Comparison of ENCODE assay signal across 8 mouse cellular contexts in genomic region chr12:110601241-110602218, GRCm38 (mm10). TPM values are rescaled to one million over a fixed set of nuclear protein-coding genes. Genes with fewer than 3 reads are reported as not detected.
DNase-seq lines count a peak whose midpoint lies in the region; ATAC-seq and TF ChIP-seq lines count a peak whose summit lies in the region.

Dync1h1 (plus strand) TSS chr12:110601452.

- H3K27ac ChIP-seq in gastrocnemius, adult 2 months = peak within 1 kb of the TSS; percentile 98
- H3K27ac ChIP-seq in hindbrain, postnatal 0 days = peak within 1 kb of the TSS; percentile 99
- H3K27ac ChIP-seq in left cerebral cortex, adult 2 months = peak within 1 kb of the TSS; percentile 100

- WGBS in hindbrain, postnatal 0 days = under 1% methylated on average over 80 of the region's 105 CpGs

- TF ChIP-seq CTCF in gastrocnemius, adult 2 months (IDR thresholded peaks at IDR 0.05) = no peak
- TF ChIP-seq CTCF in hindbrain, postnatal 0 days (IDR thresholded peaks at IDR 0.05; ENCODE audit: low read depth) = no peak
- no peak for TF ChIP-seq CTCF in left cerebral cortex, adult 2 months (IDR thresholded peaks at IDR 0.05)

- peak within 1 kb of the TSS; percentile 100 for H3K4me3 ChIP-seq in gastrocnemius, adult 2 months
- peak within 1 kb of the TSS; percentile 100 for H3K4me3 ChIP-seq in hindbrain, postnatal 0 days (ENCODE audit: low read length)
- H3K4me3 ChIP-seq in left cerebral cortex, adult 2 months = peak within 1 kb of the TSS; percentile 99

- peak within 1 kb of the TSS; percentile 100 for H3K9ac ChIP-seq in hindbrain, postnatal 0 days (replicated peaks; ENCODE audit: low read length)

- ATAC-seq in hindbrain, postnatal 0 days = peak; percentile 93
- peak; percentile 91 for ATAC-seq in megakaryocyte, adult 5-6 weeks (ENCODE audit: poor library complexity, severe bottlenecking)

- intact Hi-C loops in gastrocnemius, adult 2 months (cut with DNase I) = loop anchor here (1.0 to 5.0 kb wide), 3 partner anchors 10 to 136 kb away; partner anchors contain the start of gene Wdr20
- intact Hi-C loops in left cerebral cortex, adult 2 months (cut with DNase I) = loop anchor here (1.0 to 5.0 kb wide), 3 partner anchors 10 to 154 kb away; partner anchors contain the start of gene Ppp2r5c

- peaks cover 6% of the 10 kb centered on the region; the same call in 1 of the 2 replicates for H3K4me1 ChIP-seq in hindbrain, postnatal 0 days (ENCODE audit: insufficient read depth, low read length)

- peak; percentile 72 for DNase-seq in WW6 (ENCODE audit: low read depth, low spot score)
- DNase-seq in cerebellum, postnatal 4 days (ENCODE audit: low spot score in 2 of 2) = peak; percentile 85 to 93
- peak; percentile 96 for DNase-seq in gastrocnemius, adult 2 months
- peak; percentile 97 for DNase-seq in hindbrain, postnatal 0 days (ENCODE audit: low spot score)
- peak; percentile 92 to 96 for DNase-seq in left cerebral cortex, adult 2 months (ENCODE audit: extremely low spot score in 1 of 2, low spot score in 2 of 2)
- peak; percentile 93 to 95 for DNase-seq in right cerebral cortex, adult 2 months (ENCODE audit: low spot score in 2 of 2)
- DNase-seq in urinary bladder, postnatal 14 days (ENCODE audit: low spot score) = peak; percentile 95

- H3K27me3 ChIP-seq in hindbrain, postnatal 0 days (ENCODE audit: insufficient read depth, low read length) = 0 out of 2 replicates have a peak, but pooled peaks cover 4% of the 10 kb centered on the region

- H3K4me2 ChIP-seq in hindbrain, postnatal 0 days (ENCODE audit: low read depth, low read length) = peak within 1 kb of the TSS; percentile 68

- no peaks in the 10 kb centered on the region for H3K36me3 ChIP-seq in hindbrain, postnatal 0 days (ENCODE audit: insufficient read depth, low read length)

- H3K9me3 ChIP-seq in hindbrain, postnatal 0 days (ENCODE audit: low read length) = no peaks in the 10 kb centered on the region

RNA-seq across cellular contexts. Expression of gene Dync1h1, which starts in this region (rescaled TPM):
- total RNA-seq in gastrocnemius, adult 2 months (2021) = 10 to 100 TPM; 68.6 to 72.5 TPM
- total RNA-seq in hindbrain, postnatal 0 days (2014; rRNA removed) = 258 and 262 TPM in 2 replicates
- polyA plus RNA-seq in hindbrain, postnatal 0 days (2015; fragmentation: Nextera tagmentation; extraction: Ambion mirVana) = 50.6 and 57.6 TPM in 2 replicates
- total RNA-seq in left cerebral cortex, adult 2 months (2021) = 100 to 1,000 TPM; 324 to 346 TPM
- total RNA-seq in megakaryocyte, adult 5-6 weeks (2015) = 63.1 and 64.4 TPM in 2 replicates
- total RNA-seq in megakaryocyte, adult 5-6 weeks (2017) = 84.0 and 121 TPM in 2 replicates

Comparison
In these comparisons a context has a peak if more than half of its experiments do, and no peak if none do; other contexts are left out.
1. Peak in every context shown above with its lines: DNase-seq, ATAC-seq, H3K4me3 ChIP-seq and H3K27ac ChIP-seq.